Mouse (Mus musculus): ENCODE results near the gene Pex11g. TPM values are rescaled to one million over a fixed set of nuclear protein-coding genes. Genes with fewer than 3 reads are reported as not detected.

Pex11g gene
- total and polyA plus RNA-seq, 3 experiments, result 0.35 to 1.4 TPM; not detected in 1

GRCm38 (mm10) chr8:3411901-3412301 is 55.6 kb downstream of the Pex11g start (continued):
- peak; percentile 94 for TF ChIP-seq ZNF384 (IDR thresholded peaks at IDR 0.05; ENCODE audit: low read depth, low read length)

GRCm38 (mm10) chr8:3411085-3411484 is 56.4 kb downstream of the Pex11g start:
- Histone ChIP-seq H3K36me3 (ENCODE audit: control insufficient read depth in 1 of 2, insufficient read depth in 2 of 2, low read length in 2 of 2) (peaks cover 0 to 45% of the 10 kb centered on the region in 2 experiments; a peak in 2 of 4 replicates), H3K9me3 (replicated peaks; ENCODE audit: insufficient read depth, low read length) (no peaks in the 10 kb centered on the region), H3K27ac (ENCODE audit: control insufficient read depth, low read depth, low read length) (peak overlapping the region; percentile 72), H3K4me3 (ENCODE audit: control insufficient read depth in 1 of 2, insufficient read depth in 1 of 2, low read depth in 2 of 2, low read length in 2 of 2) (no peak overlapping the region), H3K9ac (ENCODE audit: control insufficient read depth, low read depth, low read length, poor library complexity, severe bottlenecking) (no peak overlapping the region), H3K27me3 (ENCODE audit: control insufficient read depth in 1 of 2, insufficient read depth in 2 of 2, low read length in 2 of 2) (no peaks in the 10 kb centered on the region), H3K4me1 (ENCODE audit: control insufficient read depth in 1 of 2, insufficient read depth in 2 of 2, low read length in 2 of 2) (peaks cover 21 to 46% of the 10 kb centered on the region in 2 experiments), H3K79me2 (ENCODE audit: control insufficient read depth, insufficient read depth, low read length, poor library complexity) (no peaks in the 10 kb centered on the region)
- TF ChIP-seq RCOR1 (IDR thresholded peaks at IDR 0.05; ENCODE audit: low read depth, low read length) (peak; percentile 36; the same call in 1 of the 2 replicates), ZC3H11A (IDR thresholded peaks at IDR 0.05; ENCODE audit: low read depth, low read length) (no peak), UBTF (IDR thresholded peaks at IDR 0.05; ENCODE audit: borderline replicate concordance, insufficient read depth, low read depth, low read length) (no peak), ZNF384 (IDR thresholded peaks at IDR 0.05; ENCODE audit: low read depth, low read length) (0 out of 2 replicates have a peak, but pooled peaks have one; percentile 8), TCF12 (IDR thresholded peaks at IDR 0.05; ENCODE audit: low read depth, low read length) (peak; percentile 66), ETS1 (IDR thresholded peaks at IDR 0.05; ENCODE audit: low read depth, low read length) (peak; percentile 22; the same call in 1 of the 2 replicates), TAL1 (IDR thresholded peaks at IDR 0.05; ENCODE audit: low read length) (peak; percentile 75), SMC3 (IDR thresholded peaks at IDR 0.05; ENCODE audit: low read depth, low read length) (no peak), GATA1 (IDR thresholded peaks at IDR 0.05; ENCODE audit: low read depth, low read length) (peak; percentile 59), EP300 (IDR thresholded peaks at IDR 0.05; ENCODE audit: low read depth in 1 of 2, low read length in 2 of 2) (peak in 1 of 2 experiments; percentile 60; a peak in 3 of 4 replicates), RAD21 (IDR thresholded peaks at IDR 0.05; ENCODE audit: low read depth, low read length) (no peak), CHD2 (IDR thresholded peaks at IDR 0.05; ENCODE audit: low read length) (no peak)
- DNase-seq (ENCODE audit: low read depth, low spot score), result peak; percentile 50

- no peak for DNase-seq (ENCODE audit: low read depth, low spot score)
- H3K79me2 ChIP-seq (ENCODE audit: control insufficient read depth, insufficient read depth, low read length, poor library complexity), result no peaks in the 10 kb centered on the region
- peaks cover 0 to 16% of the 10 kb centered on the region in 2 experiments; a peak in 2 of 4 replicates for H3K36me3 ChIP-seq (ENCODE audit: control insufficient read depth in 1 of 2, insufficient read depth in 2 of 2, low read length in 2 of 2)
- no peaks in the 10 kb centered on the region for H3K27me3 ChIP-seq (ENCODE audit: control insufficient read depth in 1 of 2, insufficient read depth in 2 of 2, low read length in 2 of 2)
- H3K27ac ChIP-seq (ENCODE audit: control insufficient read depth, low read depth, low read length), result no peak overlapping the region
- peaks cover 5 to 17% of the 10 kb centered on the region in 2 experiments for H3K4me1 ChIP-seq (ENCODE audit: control insufficient read depth in 1 of 2, insufficient read depth in 2 of 2, low read length in 2 of 2)
- H3K4me3 ChIP-seq (ENCODE audit: control insufficient read depth in 1 of 2, insufficient read depth in 1 of 2, low read depth in 2 of 2, low read length in 2 of 2), result no peak overlapping the region
- H3K9ac ChIP-seq (ENCODE audit: control insufficient read depth, low read depth, low read length, poor library complexity, severe bottlenecking), result no peak overlapping the region
- H3K9me3 ChIP-seq (replicated peaks; ENCODE audit: insufficient read depth, low read length), result no peaks in the 10 kb centered on the region
- TF ChIP-seq RAD21 (IDR thresholded peaks at IDR 0.05; ENCODE audit: low read depth, low read length) (no peak), MYC (IDR thresholded peaks at IDR 0.05; ENCODE audit: low read depth, low read length) (no peak), KAT2A (conservative IDR thresholded peaks at IDR 0.05; ENCODE audit: low read depth, low read length) (no peak), POLR2AphosphoS5 (IDR thresholded peaks at IDR 0.05; ENCODE audit: borderline replicate concordance, low read depth, low read length) (no peak), EP300 (IDR thresholded peaks at IDR 0.05; ENCODE audit: low read depth in 1 of 2, low read length in 2 of 2) (no peak), BHLHE40 (IDR thresholded peaks at IDR 0.05; ENCODE audit: borderline replicate concordance, low read depth, low read length) (no peak), SMC3 (IDR thresholded peaks at IDR 0.05; ENCODE audit: low read depth, low read length) (no peak), NRF1 (IDR thresholded peaks at IDR 0.05; ENCODE audit: insufficient read depth, low read depth, low read length, poor library complexity, severe bottlenecking) (no peak), CHD1 (IDR thresholded peaks at IDR 0.05; ENCODE audit: low read depth, low read length) (no peak), GATA1 (IDR thresholded peaks at IDR 0.05; ENCODE audit: low read depth, low read length) (no peak), TBP (IDR thresholded peaks at IDR 0.05; ENCODE audit: low read depth, low read length) (no peak), MXI1 (IDR thresholded peaks at IDR 0.05; ENCODE audit: low read depth, low read length) (no peak), NELFE (IDR thresholded peaks at IDR 0.05; ENCODE audit: low read depth, low read length) (no peak), MAX (IDR thresholded peaks at IDR 0.05; ENCODE audit: low read length) (no peak), MYB (IDR thresholded peaks at IDR 0.05; ENCODE audit: low read depth, low read length) (no peak), USF1 (IDR thresholded peaks at IDR 0.05; ENCODE audit: low read depth, low read length) (no peak), ZMIZ1 (IDR thresholded peaks at IDR 0.05; ENCODE audit: low read depth, low read length) (no peak), JUND (IDR thresholded peaks at IDR 0.05; ENCODE audit: low read depth, low read length) (no peak), ELF1 (IDR thresholded peaks at IDR 0.05; ENCODE audit: low read depth, low read length) (no peak), POLR2A (IDR thresholded peaks at IDR 0.05; ENCODE audit: control insufficient read depth in 1 of 2, insufficient read depth in 1 of 2, low read depth in 1 of 2, low read length in 2 of 2, poor library complexity in 1 of 2) (no peak)
Observed at GRCm38 (mm10) chr8:3407417-3407816, 60.1 kb downstream of the Pex11g start.

All from MEL (cell line).